Mouse (Mus musculus) megakaryocyte, adult 5-6 weeks (primary cell): Measurements from ENCODE around the gene Akap13. TPM values are rescaled to one million over a fixed set of nuclear protein-coding genes. Genes with fewer than 3 reads are reported as not detected.

Experiments used
- total RNA-seq, 2 experiments: library from RNA; stranded (forward) in 1 of 2; stranded (reverse) in 1 of 2; fragments of 153-499, 151-499 nt in 1 of 2; fragments of 221-1000, 200-1000 nt in 1 of 2; gene quantifications; 2 replicates each; pipeline versions ENCODE4 v1.2.3 to v1.2.4; 2015 to 2017

Akap13 gene
- total RNA-seq, 2 experiments from 2014 or later, result 114 to 266 TPM

Other genes with a start within 250 kb of the Akap13 start
- 0.59 TPM in 1 of 2 replicates, not detected in the other for gene Sv2b, start 146.3 kb upstream of the Akap13 start, total RNA-seq (2015)
- gene Sv2b, start 146.3 kb upstream of the Akap13 start, total RNA-seq (2017), result 0.16 TPM in 1 of 2 replicates, not detected in the other